Mouse (Mus musculus) heart, adult 2 months (tissue): ENCODE results near the gene Gm17387.

Experiments used
- CTCF ChIP-seq: fragments of 200-600 bp; IDR thresholded peaks from 2 replicates; pipeline ENCODE4 v1.8.1; 2022; ENCODE audit warnings: antibody characterized with exemption, mild to moderate bottlenecking, moderate library complexity
- POLR2A ChIP-seq: fragments of 200-500 bp; IDR thresholded peaks from 2 replicates; pipeline ENCODE4 v1.6.1; 2011; ENCODE audit warnings: mild to moderate bottlenecking, low read depth, low read length, control low read depth; ENCODE audit not compliant: insufficient read depth

- TF ChIP-seq POLR2A (no peak), CTCF (peak; percentile 81)
These were observed 41.3 kb downstream of the Gm17387 start for GRCm38 (mm10) chr7:141070058-141070862.
